Mouse (Mus musculus): ENCODE results near the gene Pdlim4. TPM values are rescaled to one million over a fixed set of nuclear protein-coding genes. Genes with fewer than 3 reads are reported as not detected.

The Pdlim4 gene
- polyA plus RNA-seq (2014; fragmentation: Nextera tagmentation; extraction: Ambion mirVana) = 52.1 and 54.6 TPM in 2 replicates

DNA sequence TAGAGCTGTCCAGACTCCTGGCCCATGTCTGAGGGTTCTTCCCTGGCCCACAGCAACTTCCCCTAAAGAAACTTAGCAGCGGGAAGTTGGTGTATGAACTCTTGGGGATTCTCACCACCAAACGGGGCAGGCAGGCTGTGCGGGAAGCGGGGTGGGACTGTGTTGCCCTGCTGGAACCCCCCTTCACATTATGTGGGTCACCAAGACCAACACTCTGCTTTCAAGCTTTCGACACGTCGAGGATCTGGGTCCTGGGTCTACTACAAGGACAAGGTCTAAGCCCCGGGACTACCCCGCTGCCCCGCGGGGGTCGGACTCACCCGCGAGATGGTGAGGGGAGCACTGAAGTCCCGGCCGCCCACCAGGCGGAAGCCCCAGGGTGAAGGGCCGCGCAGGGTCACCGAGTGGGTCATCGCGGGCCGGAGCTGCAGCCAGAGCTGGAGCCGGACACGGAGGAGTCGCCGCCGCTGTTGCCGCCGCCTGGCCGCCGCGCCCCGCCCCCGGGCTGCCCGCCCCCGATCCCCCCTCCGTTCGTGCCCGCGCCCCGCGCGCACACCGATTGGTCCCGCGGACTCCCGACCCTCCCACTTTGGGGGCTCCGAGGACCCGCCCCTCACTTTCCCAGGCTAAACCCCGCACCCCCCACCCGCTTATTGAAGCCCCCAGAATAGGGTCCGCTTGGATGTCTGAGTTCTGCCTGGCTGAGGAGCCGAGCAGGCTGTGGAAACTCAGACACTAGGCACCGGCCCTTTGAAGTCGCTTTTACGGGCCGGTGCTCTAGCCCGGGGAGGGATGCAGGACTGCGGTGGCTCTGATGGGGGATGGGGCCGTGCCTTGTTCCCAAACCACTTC is at the start of gene Pdlim4:
Gene Pdlim4, minus strand, starts transcription at position 495 of the 852 bp plus-strand sequence.
- peak; percentile 65 for ATAC-seq (ENCODE audit: low FRiP score, low TSS enrichment)
- Histone ChIP-seq H3K36me3 (ENCODE audit: control insufficient read depth, insufficient read depth, low read length) (no peaks in the 10 kb centered on the region), H3K27ac (ENCODE audit: low read depth, low read length) (peak within 1 kb of the TSS; percentile 49), H3K9ac (ENCODE audit: low read depth, low read length) (peak within 1 kb of the TSS; percentile 60), H3K9me3 (ENCODE audit: control insufficient read depth, low read length) (no peaks in the 10 kb centered on the region), H3K4me1 (ENCODE audit: control insufficient read depth, insufficient read depth, low read length) (peaks cover 26% of the 10 kb centered on the region), H3K4me3 (ENCODE audit: low read length) (peak within 1 kb of the TSS; percentile 53), H3K4me2 (replicated peaks; ENCODE audit: low read depth, low read length) (peak within 1 kb of the TSS; percentile 84), H3K27me3 (ENCODE audit: control insufficient read depth, insufficient read depth, low read length) (no peaks in the 10 kb centered on the region)
- 1% methylated on average over 58 of the region's 61 CpGs for WGBS

DNA sequence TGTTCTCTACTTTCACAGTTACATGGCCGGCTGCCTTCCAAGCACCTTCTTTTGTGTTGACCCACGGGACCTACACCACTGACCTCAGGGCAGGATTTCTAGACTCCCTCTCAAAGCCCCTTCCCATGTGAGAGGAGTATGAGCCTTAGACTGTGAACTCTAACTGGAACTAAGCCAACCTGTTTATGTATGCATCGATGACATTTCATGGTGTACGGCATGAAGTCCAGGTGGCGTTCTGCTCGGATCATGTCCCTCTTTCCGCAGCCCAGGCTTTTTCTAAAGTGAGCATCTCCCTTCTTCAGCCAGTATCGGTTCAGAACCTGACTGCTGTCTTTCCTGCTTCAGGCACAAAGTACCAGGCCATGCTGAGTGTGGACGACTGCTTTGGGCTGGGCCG is 48.3 kb upstream of the Pdlim4 start:
- no peak for ATAC-seq (ENCODE audit: low FRiP score, low TSS enrichment)
- no peak overlapping the region for H3K4me2 ChIP-seq (replicated peaks; ENCODE audit: low read depth, low read length)
- no peak overlapping the region for H3K4me3 ChIP-seq (ENCODE audit: low read length)
- peaks cover 17% of the 10 kb centered on the region; the same call in 1 of the 2 replicates for H3K36me3 ChIP-seq (ENCODE audit: control insufficient read depth, insufficient read depth, low read length)
- H3K9ac ChIP-seq (ENCODE audit: low read depth, low read length) = no peak overlapping the region
- H3K27ac ChIP-seq (ENCODE audit: low read depth, low read length) = no peak overlapping the region
- 84% methylated on average over 10 of the region's 10 CpGs for WGBS
- H3K4me1 ChIP-seq (ENCODE audit: control insufficient read depth, insufficient read depth, low read length) = peaks cover 16% of the 10 kb centered on the region; the same call in 1 of the 2 replicates
- H3K9me3 ChIP-seq (ENCODE audit: control insufficient read depth, low read length) = no peaks in the 10 kb centered on the region
- H3K27me3 ChIP-seq (ENCODE audit: control insufficient read depth, insufficient read depth, low read length) = no peaks in the 10 kb centered on the region

DNA sequence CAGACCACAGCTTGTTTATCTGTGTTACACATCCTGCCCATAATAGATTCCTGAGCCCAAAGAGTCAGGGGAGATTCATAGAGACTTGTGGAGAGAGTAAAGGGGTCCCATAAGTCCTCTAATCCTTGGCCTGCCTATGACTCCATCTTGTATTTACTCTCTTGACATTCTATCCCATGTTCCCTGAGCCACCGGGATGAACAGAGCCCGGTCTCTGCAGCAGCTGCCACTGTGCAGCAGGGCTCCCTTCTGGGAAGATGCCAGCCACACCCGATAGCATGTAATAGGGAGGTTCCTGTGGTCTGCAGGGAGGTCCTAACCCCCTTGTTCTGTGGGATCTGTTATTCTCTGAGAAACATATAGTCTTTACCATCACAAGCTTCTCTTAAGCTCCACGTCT is 47.6 kb upstream of the Pdlim4 start:
- H3K9ac ChIP-seq (ENCODE audit: low read depth, low read length) = no peak overlapping the region
- H3K27ac ChIP-seq (ENCODE audit: low read depth, low read length) = no peak overlapping the region
- no peaks in the 10 kb centered on the region for H3K27me3 ChIP-seq (ENCODE audit: control insufficient read depth, insufficient read depth, low read length)
- no peak for ATAC-seq (ENCODE audit: low FRiP score, low TSS enrichment)
- H3K9me3 ChIP-seq (ENCODE audit: control insufficient read depth, low read length) = no peaks in the 10 kb centered on the region
- peaks cover 19% of the 10 kb centered on the region; the same call in 1 of the 2 replicates for H3K4me1 ChIP-seq (ENCODE audit: control insufficient read depth, insufficient read depth, low read length)
- no peak overlapping the region for H3K4me2 ChIP-seq (replicated peaks; ENCODE audit: low read depth, low read length)
- WGBS = 87% methylated on average over 4 of the region's 4 CpGs
- H3K4me3 ChIP-seq (ENCODE audit: low read length) = no peak overlapping the region
- peaks cover 17% of the 10 kb centered on the region; the same call in 1 of the 2 replicates for H3K36me3 ChIP-seq (ENCODE audit: control insufficient read depth, insufficient read depth, low read length)

DNA sequence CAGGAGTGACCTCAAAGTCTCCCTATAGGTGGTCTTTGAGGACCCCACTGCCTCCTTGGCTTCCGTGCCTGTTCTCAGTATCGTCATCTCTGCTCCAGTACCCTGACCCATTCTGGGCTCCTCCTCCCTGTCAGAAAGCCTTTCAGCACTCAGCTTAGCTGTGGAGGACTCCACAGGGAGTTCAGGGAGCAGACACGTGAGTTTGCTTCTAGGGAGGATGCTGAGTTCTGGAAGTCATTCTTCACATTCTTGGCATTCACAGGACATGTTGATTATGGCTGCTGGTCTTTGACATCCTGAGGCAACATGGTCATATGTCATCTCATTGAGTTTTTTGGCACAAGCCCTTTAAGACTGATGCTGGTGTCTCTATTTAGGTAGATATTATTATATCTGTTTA is 47.1 kb upstream of the Pdlim4 start:
- ATAC-seq (ENCODE audit: low FRiP score, low TSS enrichment) = no peak
- Histone ChIP-seq H3K27ac (ENCODE audit: low read depth, low read length) (no peak overlapping the region), H3K9me3 (ENCODE audit: control insufficient read depth, low read length) (no peaks in the 10 kb centered on the region), H3K4me1 (ENCODE audit: control insufficient read depth, insufficient read depth, low read length) (peaks cover 19% of the 10 kb centered on the region; the same call in 1 of the 2 replicates), H3K36me3 (ENCODE audit: control insufficient read depth, insufficient read depth, low read length) (peaks cover 17% of the 10 kb centered on the region; the same call in 1 of the 2 replicates), H3K9ac (ENCODE audit: low read depth, low read length) (no peak overlapping the region), H3K4me2 (replicated peaks; ENCODE audit: low read depth, low read length) (no peak overlapping the region), H3K27me3 (ENCODE audit: control insufficient read depth, insufficient read depth, low read length) (no peaks in the 10 kb centered on the region), H3K4me3 (ENCODE audit: low read length) (no peak overlapping the region)
- WGBS = 54% methylated on average over 3 of the region's 3 CpGs

DNA sequence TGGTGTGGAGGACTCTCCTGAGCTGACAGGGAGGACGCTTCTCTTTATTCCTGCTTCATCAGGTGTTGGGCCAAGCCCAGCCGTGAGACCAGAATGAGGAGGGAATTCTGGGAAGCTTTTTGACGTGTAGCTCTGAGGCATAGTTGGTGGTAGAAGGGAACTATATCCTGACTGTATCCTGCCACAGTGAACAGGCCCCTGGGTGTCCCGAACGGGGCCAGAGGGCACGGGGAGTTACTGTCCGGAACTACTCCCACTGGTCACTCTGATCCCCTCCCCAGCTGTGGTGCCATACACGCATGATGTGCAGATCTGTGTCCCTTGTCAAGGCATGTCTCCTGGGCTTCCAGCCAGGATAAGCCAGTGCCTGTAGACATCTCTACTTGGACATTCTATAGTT is 46.5 kb upstream of the Pdlim4 start:
- H3K36me3 ChIP-seq (ENCODE audit: control insufficient read depth, insufficient read depth, low read length) = peaks cover 17% of the 10 kb centered on the region; the same call in 1 of the 2 replicates
- no peak overlapping the region for H3K4me2 ChIP-seq (replicated peaks; ENCODE audit: low read depth, low read length)
- WGBS = 68% methylated on average over 8 of the region's 8 CpGs
- no peaks in the 10 kb centered on the region for H3K9me3 ChIP-seq (ENCODE audit: control insufficient read depth, low read length)
- peaks cover 19% of the 10 kb centered on the region; the same call in 1 of the 2 replicates for H3K4me1 ChIP-seq (ENCODE audit: control insufficient read depth, insufficient read depth, low read length)
- no peak for ATAC-seq (ENCODE audit: low FRiP score, low TSS enrichment)
- no peak overlapping the region for H3K4me3 ChIP-seq (ENCODE audit: low read length)
- no peaks in the 10 kb centered on the region for H3K27me3 ChIP-seq (ENCODE audit: control insufficient read depth, insufficient read depth, low read length)
- no peak overlapping the region; the same call in 1 of the 2 replicates for H3K9ac ChIP-seq (ENCODE audit: low read depth, low read length)
- no peak overlapping the region for H3K27ac ChIP-seq (ENCODE audit: low read depth, low read length)

DNA sequence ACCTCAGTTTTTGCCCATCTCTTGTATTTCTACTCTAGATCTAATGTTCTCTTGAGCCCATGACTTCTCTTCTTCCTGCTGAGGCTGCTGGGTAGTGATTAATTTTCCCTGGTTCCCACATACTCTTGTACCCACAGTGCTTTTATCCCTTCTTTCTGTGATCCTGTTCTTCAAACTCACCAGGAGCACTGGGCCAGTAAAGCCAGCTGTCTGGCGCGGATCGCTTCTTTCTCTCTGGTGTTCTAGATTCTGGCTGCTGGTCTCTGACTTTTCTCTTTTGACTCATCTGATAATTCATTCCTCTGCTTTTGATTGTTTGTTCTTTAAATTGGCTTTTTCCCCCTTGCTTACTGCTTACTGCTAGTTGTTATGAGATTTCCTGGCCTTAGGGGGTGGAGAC is 45.9 kb upstream of the Pdlim4 start:
- Histone ChIP-seq H3K9me3 (ENCODE audit: control insufficient read depth, low read length) (no peaks in the 10 kb centered on the region), H3K4me2 (replicated peaks; ENCODE audit: low read depth, low read length) (no peak overlapping the region), H3K36me3 (ENCODE audit: control insufficient read depth, insufficient read depth, low read length) (peaks cover 14% of the 10 kb centered on the region; the same call in 1 of the 2 replicates), H3K9ac (ENCODE audit: low read depth, low read length) (no peak overlapping the region), H3K4me3 (ENCODE audit: low read length) (no peak overlapping the region), H3K27ac (ENCODE audit: low read depth, low read length) (no peak overlapping the region), H3K27me3 (ENCODE audit: control insufficient read depth, insufficient read depth, low read length) (no peaks in the 10 kb centered on the region), H3K4me1 (ENCODE audit: control insufficient read depth, insufficient read depth, low read length) (peaks cover 19% of the 10 kb centered on the region; the same call in 1 of the 2 replicates)
- ATAC-seq (ENCODE audit: low FRiP score, low TSS enrichment) = no peak
- 97% methylated on average over 3 of the region's 3 CpGs for WGBS

DNA sequence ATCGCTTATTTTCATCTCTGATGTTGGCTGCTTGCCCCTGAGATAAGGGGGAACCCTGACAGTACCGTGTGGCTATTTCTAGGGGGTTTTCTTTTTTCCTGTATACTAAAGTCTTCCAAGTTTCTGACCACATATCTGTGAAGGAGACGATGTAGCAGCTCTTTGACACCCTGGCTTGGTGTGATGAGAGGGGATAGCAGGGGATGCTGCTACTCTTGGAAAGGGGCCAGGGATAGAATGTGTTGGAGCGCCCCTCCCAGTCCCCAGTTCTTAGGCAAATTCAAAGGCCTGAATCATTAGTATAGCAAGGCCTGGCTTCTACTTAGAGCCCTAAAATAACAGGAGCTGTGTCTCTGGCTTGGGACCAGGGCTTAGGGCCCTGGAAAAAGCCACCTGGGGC is 44.5 kb upstream of the Pdlim4 start:
- H3K4me1 ChIP-seq (ENCODE audit: control insufficient read depth, insufficient read depth, low read length) = peaks cover 19% of the 10 kb centered on the region; the same call in 1 of the 2 replicates
- peak overlapping the region; percentile 72; the same call in 1 of the 2 replicates for H3K27ac ChIP-seq (ENCODE audit: low read depth, low read length)
- H3K4me3 ChIP-seq (ENCODE audit: low read length) = no peak overlapping the region; the same call in 1 of the 2 replicates
- 41% methylated on average over 4 of the region's 4 CpGs for WGBS
- no peak for ATAC-seq (ENCODE audit: low FRiP score, low TSS enrichment)
- no peaks in the 10 kb centered on the region for H3K9me3 ChIP-seq (ENCODE audit: control insufficient read depth, low read length)
- H3K9ac ChIP-seq (ENCODE audit: low read depth, low read length) = peak overlapping the region; percentile 25; the same call in 1 of the 2 replicates
- no peaks in the 10 kb centered on the region for H3K27me3 ChIP-seq (ENCODE audit: control insufficient read depth, insufficient read depth, low read length)
- peaks cover 9% of the 10 kb centered on the region; the same call in 1 of the 2 replicates for H3K36me3 ChIP-seq (ENCODE audit: control insufficient read depth, insufficient read depth, low read length)
- peak overlapping the region; percentile 29 for H3K4me2 ChIP-seq (replicated peaks; ENCODE audit: low read depth, low read length)

DNA sequence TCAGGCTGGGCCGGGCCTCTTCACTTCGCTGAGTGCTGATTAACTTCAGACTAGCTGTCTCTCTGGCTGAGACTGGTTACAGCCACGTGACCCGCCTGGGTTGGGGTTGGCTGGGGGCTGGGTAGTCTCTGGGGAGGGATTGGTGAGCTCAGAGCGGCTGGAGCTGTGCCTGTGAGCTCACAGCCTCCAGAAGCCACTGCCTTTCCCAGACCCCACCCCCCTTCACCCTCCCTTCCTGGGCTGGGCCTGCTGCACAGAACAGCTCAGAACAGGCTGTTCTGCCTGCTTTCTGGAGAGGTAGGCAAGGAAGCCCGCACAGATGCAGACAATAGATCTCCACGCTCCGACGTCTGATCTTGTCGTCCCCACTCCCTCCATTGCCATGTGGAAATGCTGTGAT is 44.1 kb upstream of the Pdlim4 start:
- Histone ChIP-seq H3K4me3 (ENCODE audit: low read length) (no peak overlapping the region; the same call in 1 of the 2 replicates), H3K9ac (ENCODE audit: low read depth, low read length) (peak overlapping the region; percentile 25; the same call in 1 of the 2 replicates)
- 2% methylated on average over 10 of the region's 10 CpGs for WGBS

More for the DNA sequence above, 44.1 kb upstream of the Pdlim4 start:
- Histone ChIP-seq H3K9me3 (ENCODE audit: control insufficient read depth, low read length) (no peaks in the 10 kb centered on the region), H3K36me3 (ENCODE audit: control insufficient read depth, insufficient read depth, low read length) (peaks cover 5% of the 10 kb centered on the region; the same call in 1 of the 2 replicates), H3K4me1 (ENCODE audit: control insufficient read depth, insufficient read depth, low read length) (peaks cover 19% of the 10 kb centered on the region; the same call in 1 of the 2 replicates), H3K27me3 (ENCODE audit: control insufficient read depth, insufficient read depth, low read length) (no peaks in the 10 kb centered on the region), H3K4me2 (replicated peaks; ENCODE audit: low read depth, low read length) (peak overlapping the region; percentile 29), H3K27ac (ENCODE audit: low read depth, low read length) (peak overlapping the region; percentile 72; the same call in 1 of the 2 replicates)
- peak; percentile 97 for ATAC-seq (ENCODE audit: low FRiP score, low TSS enrichment)

Measured in kidney, embryonic 14.5 days (tissue).